Mouse (Mus musculus) frontal cortex, adult 2 months (tissue): ENCODE data around the gene Ada. TPM values are rescaled to one million over a fixed set of nuclear protein-coding genes. Genes with fewer than 3 reads are reported as not detected.

Experiments
- polyA plus RNA-seq: library from polyadenylated mRNA; depleted of rRNA; stranded (reverse); fragments of >200 nt; gene quantifications from 2 replicates; pipeline ENCODE4 v1.2.3, GENCODE M21; 2012; rRNA removed

Ada gene
- polyA plus RNA-seq, 1 experiment = 1.4 TPM

Other genes with a start within 250 kb of the Ada start
- gene Hnf4a, start 243.4 kb downstream of the Ada start, polyA plus RNA-seq = not detected in 2 replicates
- 44.2 and 47.2 TPM in 2 replicates for gene Ttpal, start 147.9 kb downstream of the Ada start, polyA plus RNA-seq
- gene Serinc3, start 105.1 kb downstream of the Ada start, polyA plus RNA-seq = 167 and 199 TPM in 2 replicates
- 194 and 214 TPM in 2 replicates for gene Pkig, start 91.9 kb downstream of the Ada start, polyA plus RNA-seq
- 0.14 and 0.15 TPM in 2 replicates for gene Ccn5, start 70.6 kb upstream of the Ada start, polyA plus RNA-seq
- gene Kcnk15, start 103.4 kb upstream of the Ada start, polyA plus RNA-seq = 7.3 TPM in 2 replicates
- 28.5 and 32.3 TPM in 2 replicates for gene Rims4, start 168.4 kb upstream of the Ada start, polyA plus RNA-seq
- gene Ywhab, start 244.7 kb upstream of the Ada start, polyA plus RNA-seq = 291 and 293 TPM in 2 replicates